Mouse (Mus musculus): ENCODE data around the gene Ccp110.

DNA sequence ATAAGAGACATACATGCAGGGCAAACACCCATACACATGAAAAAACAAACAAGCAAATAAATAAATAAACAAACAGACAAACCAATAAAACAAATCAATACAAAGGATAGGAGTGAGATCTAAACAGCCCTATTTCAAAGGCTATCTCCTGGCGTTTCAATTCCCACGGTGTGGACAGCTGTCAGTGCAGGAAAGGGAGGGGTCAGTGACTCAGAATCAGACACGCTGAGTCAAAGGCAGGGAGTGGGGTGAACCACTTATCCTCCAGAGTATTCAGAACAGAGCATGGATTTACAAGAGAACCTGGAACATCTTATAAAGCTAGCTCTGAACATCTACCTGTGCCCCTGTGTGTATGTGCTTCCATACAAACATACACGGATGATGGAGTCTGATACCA lies 15.2 kb upstream of the Ccp110 start:
- no peak for TF ChIP-seq CTCF (IDR thresholded peaks at IDR 0.05; ENCODE audit: control insufficient read depth, insufficient read depth, insufficient read length)
- no peak for TF ChIP-seq USF1 (IDR thresholded peaks at IDR 0.05; ENCODE audit: low read depth)
- TF ChIP-seq MAX (IDR thresholded peaks at IDR 0.05): no peak
- TF ChIP-seq FOSL1 (IDR thresholded peaks at IDR 0.05; ENCODE audit: insufficient read depth, low read length, poor library complexity, severe bottlenecking): peak; percentile 13
- no peak for TF ChIP-seq MYOG (IDR thresholded peaks at IDR 0.05; ENCODE audit: control insufficient read depth, extremely low read depth, insufficient read length)

Data from C2C12 (cell line).